Mouse (Mus musculus): ENCODE results near the gene Rbm19.
"Not testable (repeated sequence)": the region's sequence is repeated elsewhere in the genome, so short reads cannot be mapped to it uniquely, and the experiment has no call there.

Gene Rbm19

GRCm38 (mm10) chr5:120116261-120117050, at the start of gene Rbm19:
Gene Rbm19, plus strand, starts transcription at chr5:120116465.
- peak; percentile 92 to 95 for DNase-seq

GRCm38 (mm10) chr5:120067266-120067665, 49.0 kb upstream of the Rbm19 start:
- DNase-seq = no peak

GRCm38 (mm10) chr5:120074101-120074500, 42.2 kb upstream of the Rbm19 start:
- DNase-seq = no peak

- DNase-seq = no peak
Measured at GRCm38 (mm10) chr5:120080027-120080426, 36.2 kb upstream of the Rbm19 start.

- DNase-seq = no peak
Measured at GRCm38 (mm10) chr5:120080468-120080867, 35.8 kb upstream of the Rbm19 start.

- DNase-seq = peak; percentile 76 to 85
Measured at GRCm38 (mm10) chr5:120088561-120088960, 27.7 kb upstream of the Rbm19 start.

GRCm38 (mm10) chr5:120094602-120095001, 21.7 kb upstream of the Rbm19 start:
- DNase-seq = peak in 1 of 2 experiments; percentile 29

GRCm38 (mm10) chr5:120097042-120097441, 19.2 kb upstream of the Rbm19 start:
- peak; percentile 16 to 33 for DNase-seq

- DNase-seq = no peak
Measured at GRCm38 (mm10) chr5:120100814-120101213, 15.5 kb upstream of the Rbm19 start.

GRCm38 (mm10) chr5:120102097-120102496, 14.2 kb upstream of the Rbm19 start:
- DNase-seq = peak; percentile 52 to 54

GRCm38 (mm10) chr5:120102732-120103131, 13.5 kb upstream of the Rbm19 start:
- peak; percentile 26 to 27 for DNase-seq

GRCm38 (mm10) chr5:120103458-120103857, 12.8 kb upstream of the Rbm19 start:
- DNase-seq = peak; percentile 24 to 35

- peak in 1 of 2 experiments; percentile 18 for DNase-seq
Measured at GRCm38 (mm10) chr5:120106424-120107073, 9.7 kb upstream of the Rbm19 start.

GRCm38 (mm10) chr5:120114361-120114760, 1.9 kb upstream of the Rbm19 start:
- no peak for DNase-seq

GRCm38 (mm10) chr5:120117161-120117560, 896 bp downstream of the Rbm19 start:
- not testable (repeated sequence) for DNase-seq

GRCm38 (mm10) chr5:120124881-120125690, 8.8 kb downstream of the Rbm19 start:
- DNase-seq = peak in 1 of 2 experiments; percentile 11

- no peak for DNase-seq
Measured at GRCm38 (mm10) chr5:120127641-120128040, 11.4 kb downstream of the Rbm19 start.

- no peak for DNase-seq
Measured at GRCm38 (mm10) chr5:120128511-120128910, 12.2 kb downstream of the Rbm19 start.

GRCm38 (mm10) chr5:120129070-120129469, 12.8 kb downstream of the Rbm19 start:
- DNase-seq = no peak

- no peak for DNase-seq
Measured at GRCm38 (mm10) chr5:120129761-120130160, 13.5 kb downstream of the Rbm19 start.

- DNase-seq = peak; percentile 10 to 20
Measured at GRCm38 (mm10) chr5:120130163-120130562, 13.9 kb downstream of the Rbm19 start.

- no peak for DNase-seq
Measured at GRCm38 (mm10) chr5:120131600-120131999, 15.3 kb downstream of the Rbm19 start.

- DNase-seq = peak in 1 of 2 experiments; percentile 11
Measured at GRCm38 (mm10) chr5:120134000-120134399, 17.7 kb downstream of the Rbm19 start.
